Mouse (Mus musculus) stomach, postnatal 0 days (tissue): Measurements from ENCODE around the gene Appbp2.

Experiments
- CTCF ChIP-seq: IDR thresholded peaks from 2 replicates; pipeline ENCODE4 v1.5.1; 2016; ENCODE audit warnings: antibody characterized with exemption, low read depth, mild to moderate bottlenecking, moderate library complexity
- EP300 ChIP-seq: optimal IDR thresholded peaks from 2 replicates; pipeline ENCODE3; 2016; ENCODE audit warnings: antibody characterized with exemption

- TF ChIP-seq EP300 = no peak
- no peak for TF ChIP-seq CTCF
These were observed 51.6 kb downstream of the Appbp2 start for GRCm38 (mm10) chr11:85183284-85183779.
